Mouse (Mus musculus) kidney, adult 10 weeks (tissue): Measurements from ENCODE around the gene Cdc42ep4. TPM values are rescaled to one million over a fixed set of nuclear protein-coding genes. Genes with fewer than 3 reads are reported as not detected.

Experiments used
- polyA plus RNA-seq: library from polyadenylated mRNA; stranded (reverse); fragments of 350-450 nt; fragmentation: Illumina TruSeq; extraction: RNeasy Lipid Tissue Mini Kit (QIAGEN cat#74804); gene quantifications from one replicate; pipeline ENCODE4 v1.2.3, GENCODE M21; 2014; ENCODE audit warnings: low read depth, low replicate concordance

Cdc42ep4 gene
- polyA plus RNA-seq = 1.2 TPM

DNA sequence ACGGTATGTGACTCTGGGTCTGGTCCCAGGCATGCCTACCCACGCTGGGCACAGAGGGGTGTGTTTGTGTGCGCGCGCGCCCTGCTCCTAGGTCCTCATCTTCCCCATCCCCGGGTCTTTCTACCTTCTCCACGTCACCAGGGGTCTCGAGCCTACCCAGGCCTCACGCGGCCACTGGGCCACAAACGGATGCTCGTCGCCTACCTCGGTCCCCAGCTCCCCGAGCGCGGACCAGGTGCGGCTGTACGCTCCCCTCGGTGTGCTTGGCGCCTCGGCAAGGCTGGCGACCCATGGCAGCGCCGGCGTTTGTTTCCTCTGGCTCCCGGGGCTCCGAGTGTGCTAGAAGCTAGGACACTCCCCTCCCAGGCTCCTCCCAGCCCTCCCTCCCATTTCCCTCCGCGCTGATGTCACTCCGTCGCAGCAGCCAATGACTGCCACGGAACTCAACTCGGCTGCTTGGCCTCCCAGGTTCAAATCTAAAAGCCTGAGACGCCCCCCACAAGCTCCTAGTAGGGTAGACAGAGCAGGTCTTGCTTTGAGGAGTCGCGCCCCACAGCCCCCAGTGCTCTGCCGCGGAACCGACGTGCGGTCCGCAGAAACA is at the start of gene Cdc42ep4:
Cdc42ep4 (minus strand) TSS at position 398 of the 601 bp plus-strand sequence.

GRCm38 (mm10) chr11:113709731-113710256 is 41.9 kb downstream of the Cdc42ep4 start, which contains the start of gene Cpsf4l:
Cpsf4l (minus strand) TSS chr11:113710017.

DNA sequence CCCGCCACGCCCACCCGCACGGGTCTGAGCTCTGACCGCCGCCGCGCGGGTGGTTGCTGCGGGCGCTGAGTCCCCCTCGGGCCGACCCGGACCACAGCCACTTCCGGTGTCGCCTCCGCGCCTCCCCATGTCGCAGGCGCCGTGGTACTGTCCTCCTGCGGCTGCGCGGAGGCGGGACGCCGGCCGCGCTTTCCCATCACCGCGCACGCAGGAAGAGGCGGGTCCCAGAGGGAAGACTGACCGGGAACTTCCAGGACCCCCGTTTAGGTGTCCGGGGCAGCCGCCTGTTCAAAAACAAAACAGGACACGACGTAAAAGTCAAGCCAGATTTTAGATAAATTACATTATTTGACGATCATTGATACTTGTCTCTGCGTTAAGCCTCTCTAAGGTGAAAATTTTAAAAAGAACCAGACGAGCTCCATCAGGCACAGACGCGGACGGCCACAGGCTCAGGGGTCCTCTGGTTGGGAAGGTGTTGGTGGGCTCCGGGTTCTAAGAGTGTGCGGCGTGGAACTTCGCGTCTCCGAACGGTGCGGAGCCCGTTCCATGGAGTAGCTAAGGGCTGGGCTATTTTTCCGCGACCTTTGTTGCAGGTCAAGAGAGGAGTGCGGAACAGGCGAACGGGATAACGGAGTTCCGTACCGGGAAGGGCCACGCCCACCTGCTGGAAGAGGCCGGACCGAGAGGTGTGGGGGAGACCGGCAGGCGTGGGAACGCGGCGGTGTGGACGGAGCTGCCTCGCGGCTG is 67.5 kb downstream of the Cdc42ep4 start, which contains the start of the genes Fam104a and D11Wsu47e:
Fam104a (minus strand) TSS at position 199 of the 750 bp plus-strand sequence.
D11Wsu47e (plus strand) TSS at position 456 of the 750 bp plus-strand sequence.

Other genes with a start within 250 kb of the Cdc42ep4 start
- gene Sstr2, start 132.5 kb downstream of the Cdc42ep4 start, polyA plus RNA-seq = 0.28 TPM
- 1.7 TPM for gene Cog1, start 102.7 kb downstream of the Cdc42ep4 start, polyA plus RNA-seq
- 8.8 TPM for gene Slc39a11, start 101.8 kb downstream of the Cdc42ep4 start, polyA plus RNA-seq
- gene Fam104a, start 67.7 kb downstream of the Cdc42ep4 start, polyA plus RNA-seq = 9.1 TPM
- gene D11Wsu47e, start 67.5 kb downstream of the Cdc42ep4 start, polyA plus RNA-seq = 4.4 TPM
- gene Cpsf4l, start 41.9 kb downstream of the Cdc42ep4 start, polyA plus RNA-seq = not detected